Mouse (Mus musculus): ENCODE data around the gene Bend7.

- TF ChIP-seq CTCF (IDR thresholded peaks at IDR 0.05; ENCODE audit: borderline replicate concordance, insufficient read depth, low read depth, low read length): no peak
- no peak for TF ChIP-seq POLR2A (IDR thresholded peaks at IDR 0.05; ENCODE audit: borderline replicate concordance, insufficient read depth, low read length)
These were observed 12.5 kb downstream of the Bend7 start for GRCm38 (mm10) chr2:4730161-4730560.
